Mouse (Mus musculus) limb, embryonic 11.5 days (tissue): ENCODE data around the gene Clmp. TPM values are rescaled to one million over a fixed set of nuclear protein-coding genes. Genes with fewer than 3 reads are reported as not detected.

Source experiments
- ATAC-seq: fragments of 200-750 bp; cut with Nextera tagmentation; 2 replicates; pipeline ENCODE4 v1.8.0; 2017; ENCODE audit warnings: low read depth; ENCODE audit not compliant: insufficient number of reproducible peaks, low FRiP score, low TSS enrichment
- DNase-seq: peaks from one replicate; pipeline ENCODE4 v3.0.0-alpha.2; 2015; ENCODE audit warnings: low spot score
- H3K27ac ChIP-seq: fragments of 300-500 bp; sonication (generic); replicated peaks from 2 replicates; pipeline ENCODE4 v1.5.1; 2014; ENCODE audit warnings: low read depth, mild to moderate bottlenecking, low read length
- H3K27me3 ChIP-seq: fragments of 300-500 bp; sonication (generic); 2 replicates; pipeline ENCODE4 v1.6.1; 2014; ENCODE audit warnings: mild to moderate bottlenecking, low read length, mixed read lengths; ENCODE audit not compliant: control insufficient read depth, insufficient read depth
- H3K36me3 ChIP-seq: fragments of 300-500 bp; sonication (generic); 2 replicates; pipeline ENCODE4 v1.6.1; 2014; ENCODE audit warnings: mild to moderate bottlenecking, low read length, moderate library complexity, mixed read lengths; ENCODE audit not compliant: control insufficient read depth, insufficient read depth
- H3K4me1 ChIP-seq: fragments of 300-500 bp; sonication (generic); 2 replicates; pipeline ENCODE4 v1.6.1; 2014; ENCODE audit warnings: low read length, mixed read lengths; ENCODE audit not compliant: control insufficient read depth, insufficient read depth
- H3K4me2 ChIP-seq: fragments of 300-500 bp; sonication (generic); 2 replicates; pipeline ENCODE4 v1.6.1; 2014; ENCODE audit warnings: low read depth, mild to moderate bottlenecking, moderate library complexity; ENCODE audit not compliant: severe bottlenecking
- H3K4me3 ChIP-seq: fragments of 300-500 bp; sonication (generic); 2 replicates; pipeline ENCODE4 v1.5.1; 2014; ENCODE audit warnings: low read depth, low read length
- H3K9ac ChIP-seq: fragments of 300-500 bp; sonication (generic); 2 replicates; pipeline ENCODE4 v1.6.1; 2014; ENCODE audit warnings: mild to moderate bottlenecking, low read length
- H3K9me3 ChIP-seq: fragments of 300-500 bp; sonication (generic); 2 replicates; pipeline ENCODE4 v1.6.1; 2016; ENCODE audit warnings: low read length; ENCODE audit not compliant: control insufficient read depth
- WGBS: fragments of 180-500 bp; shearing (Covaris S2); extraction: QIAGEN DNeasy Blood & Tissue Kit; methylation state at CpG from one replicate; pipeline ENCODE4 v1.1.7; 2014; 5-methylcytosine and 5-hydroxymethylcytosine counted together
- polyA plus RNA-seq: library from polyadenylated mRNA; unstranded; fragments of >200 nt; fragmentation: Nextera tagmentation; extraction: Ambion mirVana; gene quantifications from 2 replicates; pipeline ENCODE4 v1.2.1, GENCODE M21; 2014

The Clmp gene
- polyA plus RNA-seq, 1 experiment from 2014 or later = 62.7 TPM

- H3K4me2 ChIP-seq = no peak overlapping the region
- DNase-seq (no peak), ATAC-seq (no peak)
- H3K9me3 ChIP-seq = no peaks in the 10 kb centered on the region
- H3K27ac ChIP-seq = no peak overlapping the region
- H3K36me3 ChIP-seq = peaks cover 8% of the 10 kb centered on the region; the same call in 1 of the 2 replicates
- peaks cover 12% of the 10 kb centered on the region for H3K4me1 ChIP-seq
- no peaks in the 10 kb centered on the region for H3K27me3 ChIP-seq
- 44% methylated on average over 16 of the region's 16 CpGs for WGBS
- no peak overlapping the region for H3K4me3 ChIP-seq
- H3K9ac ChIP-seq = no peak overlapping the region
Measured at GRCm38 (mm10) chr9:40808061-40808906, 122.5 kb downstream of the Clmp start.

GRCm38 (mm10) chr9:40808907-40809280, 123.1 kb downstream of the Clmp start:
- Histone ChIP-seq H3K9ac (no peak overlapping the region), H3K9me3 (no peaks in the 10 kb centered on the region), H3K4me2 (no peak overlapping the region), H3K27ac (no peak overlapping the region), H3K4me3 (no peak overlapping the region), H3K27me3 (no peaks in the 10 kb centered on the region), H3K36me3 (peaks cover 5% of the 10 kb centered on the region; the same call in 1 of the 2 replicates), H3K4me1 (peaks cover 12% of the 10 kb centered on the region)
- 57% methylated on average over 8 of the region's 8 CpGs for WGBS
- DNase-seq = no peak
- ATAC-seq = no peak

GRCm38 (mm10) chr9:40811860-40812259, 126.1 kb downstream of the Clmp start:
- no peak overlapping the region for H3K4me2 ChIP-seq
- ATAC-seq = no peak
- H3K27ac ChIP-seq = no peak overlapping the region
- H3K4me3 ChIP-seq = no peak overlapping the region
- peaks cover 1% of the 10 kb centered on the region; the same call in 1 of the 2 replicates for H3K36me3 ChIP-seq
- H3K9ac ChIP-seq = no peak overlapping the region
- peaks cover 4% of the 10 kb centered on the region; the same call in 1 of the 2 replicates for H3K4me1 ChIP-seq
- H3K27me3 ChIP-seq = no peaks in the 10 kb centered on the region
- no peaks in the 10 kb centered on the region for H3K9me3 ChIP-seq
- DNase-seq = peak; percentile 56
- 61% methylated on average over 2 of the region's 2 CpGs for WGBS

- Histone ChIP-seq H3K9me3 (no peaks in the 10 kb centered on the region), H3K9ac (no peak overlapping the region), H3K4me3 (no peak overlapping the region), H3K27me3 (no peaks in the 10 kb centered on the region), H3K36me3 (no peaks in the 10 kb centered on the region), H3K4me2 (no peak overlapping the region), H3K27ac (no peak overlapping the region), H3K4me1 (no peaks in the 10 kb centered on the region)
- no peak for DNase-seq
- WGBS = 86% methylated on average over 7 of the region's 7 CpGs
- ATAC-seq = no peak
Measured at GRCm38 (mm10) chr9:40814060-40814459, 128.3 kb downstream of the Clmp start.

- Histone ChIP-seq H3K27ac (no peak overlapping the region), H3K9ac (no peak overlapping the region), H3K4me1 (no peaks in the 10 kb centered on the region), H3K9me3 (no peaks in the 10 kb centered on the region), H3K4me3 (no peak overlapping the region), H3K4me2 (no peak overlapping the region), H3K27me3 (no peaks in the 10 kb centered on the region), H3K36me3 (no peaks in the 10 kb centered on the region)
- no peak for ATAC-seq
- WGBS = 84% methylated on average over 5 of the region's 5 CpGs
- DNase-seq = no peak
Measured at GRCm38 (mm10) chr9:40817325-40818028, 131.7 kb downstream of the Clmp start.

- DNase-seq (no peak), ATAC-seq (no peak)
- no peak overlapping the region for H3K27ac ChIP-seq
- WGBS = 53% methylated on average over 6 of the region's 6 CpGs
- no peaks in the 10 kb centered on the region for H3K36me3 ChIP-seq
- no peak overlapping the region for H3K9ac ChIP-seq
- no peaks in the 10 kb centered on the region for H3K9me3 ChIP-seq
- 0 out of 2 replicates have a peak, but pooled peaks cover 3% of the 10 kb centered on the region for H3K4me1 ChIP-seq
- H3K4me2 ChIP-seq = no peak overlapping the region
- H3K27me3 ChIP-seq = no peaks in the 10 kb centered on the region
- no peak overlapping the region for H3K4me3 ChIP-seq
Measured at GRCm38 (mm10) chr9:40825601-40826000, 139.8 kb downstream of the Clmp start.

- ATAC-seq (no peak), DNase-seq (no peak)
- H3K27me3 ChIP-seq = no peaks in the 10 kb centered on the region
- H3K9me3 ChIP-seq = no peaks in the 10 kb centered on the region
- no peak overlapping the region for H3K4me3 ChIP-seq
- H3K27ac ChIP-seq = peak overlapping the region; percentile 8; the same call in 1 of the 2 replicates
- WGBS = 64% methylated on average over 4 of the region's 4 CpGs
- H3K4me1 ChIP-seq = 0 out of 2 replicates have a peak, but pooled peaks cover 3% of the 10 kb centered on the region
- no peaks in the 10 kb centered on the region for H3K36me3 ChIP-seq
- no peak overlapping the region for H3K4me2 ChIP-seq
- no peak overlapping the region for H3K9ac ChIP-seq
Measured at GRCm38 (mm10) chr9:40827366-40827765, 141.6 kb downstream of the Clmp start.

- no peak for ATAC-seq
- Histone ChIP-seq H3K27ac (no peak overlapping the region), H3K9ac (no peak overlapping the region), H3K9me3 (no peaks in the 10 kb centered on the region), H3K4me1 (no peaks in the 10 kb centered on the region; the same call in 1 of the 2 replicates), H3K4me3 (no peak overlapping the region), H3K27me3 (no peaks in the 10 kb centered on the region), H3K36me3 (no peaks in the 10 kb centered on the region), H3K4me2 (no peak overlapping the region)
- DNase-seq = peak; percentile 93
- 4% methylated on average over 12 of the region's 12 CpGs for WGBS
Measured at GRCm38 (mm10) chr9:40834569-40834968, 148.8 kb downstream of the Clmp start.
